Mouse (Mus musculus) E14TG2a.4 (cell line): ENCODE results near the gene Slc16a3.

Source experiments
- H3K27me3 ChIP-seq: 2 replicates; pipeline ENCODE4 v1.6.1; 2014; ENCODE audit warnings: low read length, control low read depth; ENCODE audit not compliant: insufficient read depth
- H3K36me3 ChIP-seq: 2 replicates; pipeline ENCODE4 v1.6.1; 2014; ENCODE audit warnings: low read length, control low read depth; ENCODE audit not compliant: insufficient read depth
- H3K4me1 ChIP-seq: replicated peaks from 2 replicates; pipeline ENCODE4 v1.6.1; 2014; ENCODE audit warnings: low read depth, low read length, control low read depth
- H3K4me3 ChIP-seq: replicated peaks from 2 replicates; pipeline ENCODE4 v1.5.1; 2014; ENCODE audit warnings: mild to moderate bottlenecking, low read length
- H3K9me3 ChIP-seq: 2 replicates; pipeline ENCODE4 v1.6.1; 2014; ENCODE audit warnings: low read length, control low read depth
- CTCF ChIP-seq: conservative IDR thresholded peaks from 2 replicates; pipeline ENCODE4 v1.5.1; 2014; ENCODE audit warnings: low read length
- NANOG ChIP-seq: IDR thresholded peaks from 2 replicates; pipeline ENCODE4 v1.6.1; 2014; ENCODE audit warnings: borderline replicate concordance, low read length, mixed read lengths
- POU5F1 ChIP-seq: IDR thresholded peaks from 2 replicates; pipeline ENCODE4 v1.6.1; 2014; ENCODE audit warnings: low read length, borderline replicate concordance

Slc16a3 gene

GRCm38 (mm10) chr11:120961594-120961993, 13.3 kb downstream of the Slc16a3 start:
- TF ChIP-seq POU5F1: no peak
- TF ChIP-seq NANOG: no peak
- Histone ChIP-seq H3K27me3 (no peaks in the 10 kb centered on the region), H3K4me3 (no peak overlapping the region), H3K9me3 (no peaks in the 10 kb centered on the region), H3K36me3 (peaks cover 100% of the 10 kb centered on the region), H3K4me1 (peaks cover 88% of the 10 kb centered on the region)

GRCm38 (mm10) chr11:120962050-120962771, 13.9 kb downstream of the Slc16a3 start:
- H3K9me3 ChIP-seq: no peaks in the 10 kb centered on the region
- H3K4me1 ChIP-seq: peaks cover 88% of the 10 kb centered on the region
- H3K27me3 ChIP-seq: no peaks in the 10 kb centered on the region
- TF ChIP-seq CTCF (no peak), POU5F1 (no peak), NANOG (no peak)
- no peak overlapping the region for H3K4me3 ChIP-seq
- H3K36me3 ChIP-seq: peaks cover 100% of the 10 kb centered on the region

- TF ChIP-seq POU5F1 (no peak), CTCF (no peak), NANOG (no peak)
- Histone ChIP-seq H3K4me1 (peaks cover 87% of the 10 kb centered on the region), H3K27me3 (no peaks in the 10 kb centered on the region), H3K4me3 (no peak overlapping the region), H3K9me3 (no peaks in the 10 kb centered on the region), H3K36me3 (peaks cover 100% of the 10 kb centered on the region)
Observed at GRCm38 (mm10) chr11:120962909-120963308, 14.6 kb downstream of the Slc16a3 start.

GRCm38 (mm10) chr11:120964195-120965157, 16.2 kb downstream of the Slc16a3 start:
- Histone ChIP-seq H3K27me3 (no peaks in the 10 kb centered on the region), H3K36me3 (peaks cover 100% of the 10 kb centered on the region), H3K4me1 (peaks cover 76% of the 10 kb centered on the region), H3K9me3 (no peaks in the 10 kb centered on the region), H3K4me3 (peak overlapping the region; percentile 7; the same call in 1 of the 2 replicates)
- TF ChIP-seq POU5F1 (no peak), CTCF (no peak; the same call in 1 of the 2 replicates), NANOG (no peak)

GRCm38 (mm10) chr11:120965587-120965986, 17.3 kb downstream of the Slc16a3 start:
- Histone ChIP-seq H3K4me1 (peaks cover 69% of the 10 kb centered on the region), H3K36me3 (peaks cover 100% of the 10 kb centered on the region), H3K9me3 (no peaks in the 10 kb centered on the region), H3K4me3 (peak overlapping the region; percentile 7; the same call in 1 of the 2 replicates), H3K27me3 (no peaks in the 10 kb centered on the region)
- no peak for TF ChIP-seq NANOG
- TF ChIP-seq POU5F1: no peak

- TF ChIP-seq POU5F1 (no peak), CTCF (no peak), NANOG (no peak)
- Histone ChIP-seq H3K27me3 (no peaks in the 10 kb centered on the region), H3K4me1 (peaks cover 39% of the 10 kb centered on the region), H3K4me3 (no peak overlapping the region), H3K9me3 (no peaks in the 10 kb centered on the region), H3K36me3 (peaks cover 100% of the 10 kb centered on the region)
Observed at GRCm38 (mm10) chr11:120969742-120970141, 21.5 kb downstream of the Slc16a3 start.

- Histone ChIP-seq H3K27me3 (no peaks in the 10 kb centered on the region), H3K4me1 (peaks cover 32% of the 10 kb centered on the region), H3K4me3 (no peak overlapping the region), H3K9me3 (no peaks in the 10 kb centered on the region), H3K36me3 (peaks cover 100% of the 10 kb centered on the region)
- TF ChIP-seq POU5F1 (no peak), NANOG (no peak)
Observed at GRCm38 (mm10) chr11:120971237-120971636, 23.0 kb downstream of the Slc16a3 start.

- TF ChIP-seq CTCF (no peak), NANOG (no peak), POU5F1 (no peak)
- Histone ChIP-seq H3K9me3 (no peaks in the 10 kb centered on the region), H3K27me3 (no peaks in the 10 kb centered on the region), H3K4me3 (no peak overlapping the region), H3K4me1 (peaks cover 15% of the 10 kb centered on the region), H3K36me3 (peaks cover 100% of the 10 kb centered on the region)
Observed at GRCm38 (mm10) chr11:120973318-120973717, 25.0 kb downstream of the Slc16a3 start.
